8 mouse cellular contexts compared by ENCODE assay signal in the genomic region with DNA sequence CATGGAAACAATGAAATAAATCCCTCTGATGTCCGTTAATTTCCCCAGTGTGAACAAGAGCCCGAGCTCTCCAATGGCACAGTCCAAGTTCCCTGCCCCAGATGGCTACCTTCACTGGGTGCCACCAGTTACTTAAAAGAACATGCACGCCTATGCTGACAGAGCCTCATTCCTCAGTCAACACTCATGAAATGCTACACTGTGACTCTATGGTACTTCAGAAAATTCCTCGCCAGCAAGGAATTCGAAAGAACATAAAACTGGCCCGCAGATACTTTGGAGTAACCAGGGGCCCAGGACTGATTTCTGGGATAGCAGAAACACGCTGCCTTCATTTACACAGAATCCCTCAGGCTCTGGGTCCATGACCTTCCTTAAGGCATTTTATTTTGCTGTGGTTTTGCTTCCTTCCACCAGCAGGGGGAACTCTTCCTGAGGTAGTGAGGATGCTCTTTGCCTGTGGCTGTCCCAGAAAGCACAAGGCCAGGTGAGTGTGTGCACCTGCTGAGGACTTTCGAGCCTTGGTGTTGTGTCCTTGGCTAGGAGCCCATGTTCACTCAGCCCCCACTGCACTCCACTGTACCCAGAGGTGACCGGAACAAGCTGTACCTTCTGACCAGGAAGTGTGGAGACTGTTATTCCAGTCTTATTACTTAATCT.
A peak's percentile ranks its signal among the peaks of the same experiment; 100 is the strongest.
DNase-seq lines count a peak whose midpoint lies in the region; ATAC-seq and TF ChIP-seq lines count a peak whose summit lies in the region.

No protein-coding gene starts in this region.

- H3K9me3 ChIP-seq in embryonic facial prominence, embryonic 15.5 days (replicated peaks): no peaks in the 10 kb centered on the region
- H3K9me3 ChIP-seq in hindbrain, embryonic 16.5 days (ENCODE audit: control insufficient read depth, low read length): no peaks in the 10 kb centered on the region
- no peaks in the 10 kb centered on the region for H3K9me3 ChIP-seq in midbrain, embryonic 15.5 days

- H3K36me3 ChIP-seq in embryonic facial prominence, embryonic 15.5 days: peaks cover 9% of the 10 kb centered on the region; the same call in 1 of the 2 replicates
- 0 out of 2 replicates have a peak, but pooled peaks cover 3% of the 10 kb centered on the region for H3K36me3 ChIP-seq in hindbrain, embryonic 16.5 days (ENCODE audit: control insufficient read depth, insufficient read depth, low read length)
- H3K36me3 ChIP-seq in midbrain, embryonic 15.5 days (replicated peaks): no peaks in the 10 kb centered on the region

- no peak for TF ChIP-seq POLR2A in bone marrow macrophage, adult 2 months (IDR thresholded peaks at IDR 0.05; ENCODE audit: borderline replicate concordance, low read depth, low read length)

- peak; percentile 47; the same call in 1 of the 2 replicates for ATAC-seq in embryonic facial prominence, embryonic 15.5 days (ENCODE audit: insufficient number of reproducible peaks, low FRiP score, low TSS enrichment, low read depth)
- ATAC-seq in hindbrain, embryonic 16.5 days: 0 out of 2 replicates have a peak, but pooled peaks have one; percentile 35
- ATAC-seq in midbrain, embryonic 15.5 days (replicated peaks): peak; percentile 55; the same call in 1 of the 2 replicates

- 68% methylated on average over 9 of the region's 9 CpGs for WGBS in embryonic facial prominence, embryonic 15.5 days
- 77% methylated on average over 9 of the region's 9 CpGs for WGBS in hindbrain, embryonic 16.5 days
- WGBS in midbrain, embryonic 15.5 days: 74% methylated on average over 9 of the region's 9 CpGs

- no peak overlapping the region for H3K9ac ChIP-seq in embryonic facial prominence, embryonic 15.5 days
- H3K9ac ChIP-seq in hindbrain, embryonic 16.5 days (ENCODE audit: low read depth, low read length): no peak overlapping the region
- H3K9ac ChIP-seq in midbrain, embryonic 15.5 days: no peak overlapping the region

- peak; percentile 53 for TF ChIP-seq CTCF in bone marrow macrophage, adult 2 months (IDR thresholded peaks at IDR 0.05; ENCODE audit: low read depth, low read length)

- H3K4me1 ChIP-seq in bone marrow macrophage, adult 2 months (ENCODE audit: control insufficient read depth, insufficient read depth, low read length): peaks cover 11% of the 10 kb centered on the region
- no peaks in the 10 kb centered on the region for H3K4me1 ChIP-seq in embryonic facial prominence, embryonic 15.5 days
- no peaks in the 10 kb centered on the region for H3K4me1 ChIP-seq in hindbrain, embryonic 16.5 days (ENCODE audit: control insufficient read depth, insufficient read depth, low read depth, low read length)
- H3K4me1 ChIP-seq in midbrain, embryonic 15.5 days: no peaks in the 10 kb centered on the region

- H3K4me2 ChIP-seq in embryonic facial prominence, embryonic 15.5 days (replicated peaks): no peak overlapping the region
- no peak overlapping the region for H3K4me2 ChIP-seq in hindbrain, embryonic 16.5 days (ENCODE audit: low read length)
- no peak overlapping the region for H3K4me2 ChIP-seq in midbrain, embryonic 15.5 days

- H3K27me3 ChIP-seq in embryonic facial prominence, embryonic 15.5 days: no peaks in the 10 kb centered on the region
- no peaks in the 10 kb centered on the region for H3K27me3 ChIP-seq in hindbrain, embryonic 16.5 days (replicated peaks; ENCODE audit: control insufficient read depth, insufficient read depth, low read length)
- no peaks in the 10 kb centered on the region for H3K27me3 ChIP-seq in midbrain, embryonic 15.5 days (replicated peaks)

- DNase-seq in adrenal gland, adult 2 months: peak; percentile 50
- DNase-seq in adrenal gland, postnatal 4 days (ENCODE audit: low spot score in 2 of 2): no peak
- peak; percentile 26 to 41 for DNase-seq in left cerebral cortex, postnatal 36 days (ENCODE audit: low spot score in 2 of 2)
- DNase-seq in spleen, postnatal 10 days (ENCODE audit: low spot score in 2 of 2): peak; percentile 26 to 57

- H3K4me3 ChIP-seq in bone marrow macrophage, adult 2 months (ENCODE audit: insufficient read depth, low read length): no peak overlapping the region
- H3K4me3 ChIP-seq in embryonic facial prominence, embryonic 15.5 days (replicated peaks): no peak overlapping the region
- H3K4me3 ChIP-seq in hindbrain, embryonic 16.5 days (ENCODE audit: low read length): no peak overlapping the region
- H3K4me3 ChIP-seq in midbrain, embryonic 15.5 days: no peak overlapping the region

- H3K27ac ChIP-seq in bone marrow macrophage, adult 2 months (ENCODE audit: insufficient read depth, low read depth, low read length): no peak overlapping the region
- no peak overlapping the region for H3K27ac ChIP-seq in embryonic facial prominence, embryonic 15.5 days (replicated peaks)
- H3K27ac ChIP-seq in hindbrain, embryonic 16.5 days (ENCODE audit: low read depth, low read length): no peak overlapping the region
- H3K27ac ChIP-seq in midbrain, embryonic 15.5 days: no peak overlapping the region

- intact Hi-C loops in left cerebral cortex, postnatal 36 days (cut with DNase I): no loop called here

Comparison
In these comparisons a context has a peak if more than half of its experiments do, and no peak if none do; other contexts are left out.
1. DNase-seq: peak in adrenal gland, adult 2 months (single experiment), left cerebral cortex, postnatal 36 days (2 of 2) and spleen, postnatal 10 days (2 of 2); none in adrenal gland, postnatal 4 days (0 of 2).
2. Peak in every context shown above with its lines, with median percentiles within 50 percentile points of each other: ATAC-seq.